Mouse (Mus musculus) megakaryocyte, adult 5-6 weeks (primary cell): ENCODE measurements around the gene Igfbp4. TPM values are rescaled to one million over a fixed set of nuclear protein-coding genes. Genes with fewer than 3 reads are reported as not detected.
A peak's percentile ranks its signal among the peaks of the same experiment; 100 is the strongest.

Experiments used
- ATAC-seq: 2 replicates; pipeline ENCODE4 v1.8.0; 2016; ENCODE audit warnings: mild to moderate bottlenecking, inconsistent platforms; ENCODE audit not compliant: poor library complexity, severe bottlenecking
- total RNA-seq, 2 experiments: library from RNA; stranded (forward) in 1 of 2; stranded (reverse) in 1 of 2; fragments of 153-499, 151-499 nt in 1 of 2; fragments of 221-1000, 200-1000 nt in 1 of 2; gene quantifications; 2 replicates each; pipeline versions ENCODE4 v1.2.3 to v1.2.4; 2015 to 2017

Igfbp4 gene
- total RNA-seq, 2 experiments from 2014 or later, result 17.3 to 31.3 TPM

DNA sequence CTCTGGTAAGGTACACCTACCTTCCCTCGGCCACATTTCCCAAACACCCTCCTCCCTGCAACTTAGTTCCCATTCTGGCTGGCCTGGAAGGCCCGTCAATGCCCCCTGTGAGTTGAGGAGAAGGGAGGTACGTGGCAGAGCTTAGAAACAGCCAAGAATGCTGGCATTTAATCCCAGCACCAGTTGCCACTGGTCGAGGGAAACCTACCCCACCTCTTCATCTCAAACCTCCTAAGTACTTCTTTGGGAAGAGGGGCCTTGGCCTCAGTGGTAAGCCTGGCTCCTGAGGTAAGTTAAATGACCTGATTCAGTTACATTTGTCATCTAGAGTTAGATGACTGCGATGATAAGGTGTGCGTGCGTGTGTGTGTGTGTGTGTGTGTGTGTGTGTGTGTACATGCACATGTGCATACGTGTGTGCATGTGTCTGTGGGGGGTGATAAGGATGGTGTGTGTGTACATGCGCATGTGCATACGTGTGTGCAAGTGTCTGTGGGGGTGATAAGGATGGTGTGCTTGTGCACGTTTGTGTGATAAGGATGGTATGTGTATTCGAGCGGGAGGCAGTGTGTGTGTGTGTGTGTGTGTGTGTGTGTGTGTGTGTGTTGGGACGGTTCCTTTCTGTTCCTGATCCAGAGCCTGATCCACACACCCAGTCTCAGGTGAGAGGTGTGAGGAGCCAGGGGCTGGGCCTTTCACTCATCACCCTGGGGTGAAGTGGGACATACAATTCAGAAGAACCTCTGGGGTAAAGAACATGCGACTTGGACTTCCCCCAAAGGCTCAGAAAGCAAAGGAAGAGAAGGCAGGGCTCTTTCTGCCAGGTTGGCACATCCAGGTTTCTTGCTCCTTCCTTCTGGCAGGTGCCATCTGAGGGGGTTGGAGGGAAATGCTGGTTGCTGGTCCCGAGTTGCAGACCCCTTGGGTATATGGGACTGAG is 1.1 kb downstream of the Igfbp4 start:
- ATAC-seq, result 0 out of 2 replicates have a peak, but pooled peaks have one; percentile 1

DNA sequence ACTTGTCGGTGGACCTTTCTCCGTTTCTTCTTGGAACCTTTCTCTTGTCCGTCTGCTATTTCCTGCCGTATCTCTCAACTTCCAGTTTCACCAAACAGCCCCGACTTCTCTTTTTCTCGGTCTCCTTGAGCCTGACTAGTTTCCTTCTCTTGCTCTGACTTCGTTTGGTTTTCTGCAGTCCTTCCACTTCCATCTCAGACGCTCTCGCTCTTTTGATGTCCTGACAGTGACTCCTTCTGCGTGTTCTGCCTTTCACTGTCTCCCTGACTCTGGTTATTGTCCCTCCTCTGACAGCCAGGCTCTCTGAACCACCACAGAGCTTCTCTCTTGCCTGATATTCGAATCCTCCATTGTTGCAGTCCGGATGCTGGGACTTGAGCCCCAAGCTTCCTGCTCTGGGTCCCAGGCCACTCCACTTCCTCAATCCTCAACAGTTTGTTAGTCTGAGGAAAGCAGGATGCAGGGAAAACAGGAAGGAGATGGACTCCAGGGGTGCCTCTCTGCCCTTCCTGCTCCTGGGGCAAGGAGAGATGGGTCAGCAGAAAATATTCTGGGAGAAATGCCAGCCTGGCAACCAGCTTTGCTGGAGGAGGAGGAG is 1.9 kb downstream of the Igfbp4 start:
- peak; percentile 58 for ATAC-seq

DNA sequence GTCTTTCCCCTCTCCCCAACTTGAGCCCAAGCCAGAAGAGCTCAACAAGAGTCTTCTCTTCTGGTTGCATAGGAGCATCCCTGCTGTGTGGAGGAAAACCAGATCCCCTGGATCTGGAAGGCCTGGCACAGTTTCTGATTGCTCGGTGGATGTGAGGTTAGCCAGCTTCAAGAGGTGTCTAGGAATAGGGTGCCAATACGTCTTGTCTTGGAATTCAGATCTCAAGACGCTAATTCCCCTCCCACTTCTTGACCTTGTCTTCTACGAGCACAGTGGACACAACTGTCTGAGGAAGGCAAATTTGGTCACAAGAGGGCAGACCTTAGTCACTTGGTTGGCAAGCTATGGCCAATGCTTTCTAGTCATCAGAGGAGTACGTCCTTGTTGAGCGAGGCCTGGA is 2.6 kb downstream of the Igfbp4 start:
- no peak for ATAC-seq

DNA sequence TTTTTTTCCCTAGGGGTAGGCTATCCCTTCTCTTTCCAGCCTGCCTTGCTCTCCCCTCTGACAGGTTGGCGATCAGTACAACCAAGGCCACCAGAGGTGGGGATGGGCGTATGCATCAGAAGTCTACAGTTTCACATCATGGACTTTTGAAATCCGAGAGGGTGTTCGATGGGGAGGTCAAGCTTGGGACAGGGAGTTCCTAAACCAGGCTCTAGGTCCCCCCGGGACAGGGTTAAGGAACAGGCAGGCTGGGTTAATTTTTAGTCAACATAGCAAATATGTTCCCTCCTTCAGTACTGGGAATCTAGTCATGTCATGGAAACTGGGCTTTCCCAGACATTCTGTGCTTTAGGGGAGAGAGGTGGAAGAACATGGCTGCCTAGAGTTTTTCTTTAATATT is 3.3 kb downstream of the Igfbp4 start:
- no peak for ATAC-seq

DNA sequence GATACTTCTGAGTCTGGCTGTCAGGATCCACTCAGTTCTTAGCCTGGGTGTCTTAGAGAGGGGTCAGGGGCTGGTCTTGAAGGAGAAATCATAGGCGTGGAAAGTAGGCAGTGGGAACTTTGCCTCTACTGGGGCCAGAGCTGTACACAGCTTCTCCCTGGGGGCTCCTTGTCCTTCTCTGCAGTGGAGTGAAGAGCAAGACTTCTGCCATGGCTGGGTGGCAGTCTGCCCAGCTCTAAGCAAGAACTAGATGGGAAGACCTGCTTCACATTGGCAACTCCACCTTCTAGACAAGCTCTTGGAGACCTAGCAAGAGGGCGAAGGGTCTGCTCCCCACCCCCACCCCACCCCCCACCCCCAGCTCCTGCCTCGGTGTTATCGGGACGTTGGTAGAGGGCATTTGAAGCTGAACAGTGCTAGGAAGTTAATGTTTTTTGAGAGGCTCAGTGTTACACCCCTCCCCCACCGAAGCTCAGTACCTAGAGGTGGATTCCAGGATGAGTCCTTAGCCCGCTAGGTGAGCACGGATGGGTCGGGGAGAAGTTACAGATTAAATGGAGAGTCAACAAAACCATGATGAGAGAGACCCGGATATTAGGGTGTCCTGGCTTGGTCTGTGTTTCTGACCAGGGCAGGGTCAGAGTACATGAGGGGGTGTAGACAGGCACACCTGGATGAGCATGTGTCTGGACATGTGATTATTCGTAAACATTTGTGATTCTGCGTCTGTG is 4.3 kb downstream of the Igfbp4 start:
- no peak for ATAC-seq

DNA sequence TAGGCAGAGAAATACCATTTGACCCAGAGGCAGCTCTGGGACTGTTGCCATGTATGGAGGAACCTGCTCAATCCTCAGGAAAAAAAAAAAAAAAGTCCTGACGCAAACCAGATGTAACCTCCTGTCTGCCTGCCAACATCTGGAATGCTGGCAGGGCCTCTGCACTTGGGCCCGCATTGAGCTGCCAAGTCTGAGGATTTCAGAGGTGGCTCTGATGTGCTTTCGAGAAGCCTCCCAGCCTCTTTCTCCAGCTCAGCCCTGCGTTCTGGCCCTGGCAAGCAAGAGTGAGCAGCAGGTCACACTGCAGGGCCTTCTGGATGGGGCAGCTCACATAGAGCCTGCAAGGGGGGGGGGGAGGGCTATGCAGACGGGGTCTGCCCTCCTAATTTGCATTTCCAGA is 6.1 kb downstream of the Igfbp4 start:
- ATAC-seq, result no peak

- no peak for ATAC-seq
These were observed 6.6 kb downstream of the Igfbp4 start for GRCm38 (mm10) chr11:99047643-99048042.

GRCm38 (mm10) chr11:99055143-99055542 is 14.1 kb downstream of the Igfbp4 start:
- ATAC-seq, result no peak

DNA sequence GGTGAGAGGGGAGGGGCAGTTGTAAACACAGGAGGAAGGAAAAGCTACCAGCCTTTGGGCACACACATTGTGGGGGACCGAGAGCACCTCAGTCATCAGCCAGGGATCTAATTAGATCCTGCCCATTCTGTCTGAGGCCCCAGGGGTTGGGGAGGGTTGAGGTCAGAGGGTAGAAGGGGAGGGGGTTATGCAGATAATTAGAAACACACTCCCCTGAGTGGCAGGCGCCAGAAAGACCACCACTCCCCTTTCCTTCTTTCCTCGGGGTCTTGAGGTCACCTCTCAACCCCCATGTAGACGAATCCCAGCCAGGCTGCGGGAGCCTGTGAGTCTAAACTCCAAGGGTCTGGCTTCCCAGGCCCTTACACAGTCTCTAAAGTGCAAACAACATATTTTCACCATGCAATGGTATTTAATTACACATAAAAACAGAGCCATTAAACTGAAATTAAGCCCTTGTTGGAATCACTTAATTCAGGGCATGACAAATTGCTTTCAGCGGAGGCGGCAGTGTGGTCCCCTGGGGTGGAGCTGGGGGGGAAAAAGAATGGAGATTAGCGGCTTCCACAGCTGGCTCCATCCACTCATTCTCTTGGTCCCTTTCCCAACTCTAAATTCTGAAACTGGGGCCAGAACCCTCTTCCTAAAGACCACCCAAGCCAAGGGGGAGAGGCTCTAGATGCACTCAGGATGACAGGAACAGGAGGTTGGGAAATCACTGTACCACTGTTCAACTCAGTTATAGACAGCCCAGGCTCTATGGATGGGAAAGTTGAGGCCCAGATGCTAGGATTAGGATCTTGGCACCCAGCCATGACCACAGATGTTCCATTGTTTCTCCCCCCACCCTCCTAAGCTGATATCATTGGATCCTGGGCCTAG is 14.8 kb downstream of the Igfbp4 start:
- ATAC-seq, result no peak

DNA sequence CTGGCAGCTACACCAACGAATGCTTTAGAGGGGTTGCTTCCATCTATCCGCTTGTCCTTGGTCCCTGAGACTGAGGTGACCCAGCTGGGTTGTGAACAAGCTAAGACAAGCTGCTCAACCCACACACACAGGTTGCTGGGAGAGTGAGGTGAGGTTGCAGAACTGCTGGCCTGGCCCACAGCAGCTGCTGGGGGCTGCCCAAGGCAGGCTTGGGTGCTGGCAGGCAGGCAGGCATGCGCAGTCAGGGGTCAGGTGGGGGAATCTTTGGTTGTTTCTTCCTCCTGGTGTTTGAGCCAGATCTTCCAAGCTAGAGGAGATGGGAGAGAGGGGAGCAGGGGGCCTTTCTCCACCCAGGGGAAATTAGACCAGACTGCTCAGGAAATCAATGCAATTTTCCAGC is 19.4 kb downstream of the Igfbp4 start:
- no peak for ATAC-seq

- ATAC-seq, result no peak
These were observed 21.6 kb downstream of the Igfbp4 start for GRCm38 (mm10) chr11:99062661-99063060.

- ATAC-seq, result no peak
These were observed 22.5 kb downstream of the Igfbp4 start for GRCm38 (mm10) chr11:99063406-99064131.

DNA sequence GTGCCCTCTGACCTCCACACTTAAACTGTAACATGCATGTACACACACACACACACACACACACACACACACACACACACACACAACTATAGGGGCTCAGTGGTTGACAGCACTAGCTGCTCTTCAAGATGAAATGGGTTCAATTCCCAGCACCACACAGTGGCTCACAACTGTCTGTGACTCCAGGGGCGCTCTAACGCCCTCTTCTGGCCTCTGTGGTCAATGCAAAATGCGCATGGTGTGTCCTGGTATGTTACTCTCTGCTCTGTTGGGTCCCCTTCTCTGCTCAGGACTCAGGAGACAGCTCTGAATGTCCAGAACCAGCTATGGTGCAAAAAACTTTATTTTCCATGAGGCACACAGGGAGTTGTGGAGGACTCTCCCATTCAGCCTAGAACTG is 24.3 kb downstream of the Igfbp4 start:
- ATAC-seq, result no peak

DNA sequence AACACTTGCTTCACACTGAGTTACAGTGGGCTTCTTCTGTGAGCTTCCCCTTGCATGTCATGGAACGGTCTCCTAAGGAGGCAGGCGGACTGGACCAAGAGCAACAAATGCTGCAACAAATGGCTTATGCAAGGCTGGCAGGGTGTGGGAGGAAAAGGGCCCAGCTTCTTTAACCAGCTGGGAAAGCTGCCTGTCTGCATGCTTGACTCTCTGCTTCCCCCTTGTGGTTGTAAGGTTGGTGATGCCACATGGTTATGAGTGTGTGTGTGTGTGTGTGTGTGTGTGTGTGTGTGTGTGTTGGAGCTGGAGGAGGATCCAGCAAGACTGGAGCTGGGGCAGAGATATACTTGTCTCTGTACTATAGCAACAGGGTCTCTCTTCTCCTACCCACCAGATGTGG is 24.9 kb downstream of the Igfbp4 start:
- ATAC-seq, result peak; percentile 90

- ATAC-seq, result no peak
These were observed 26.5 kb downstream of the Igfbp4 start for GRCm38 (mm10) chr11:99067591-99067990.

- peak; percentile 60 for ATAC-seq
These were observed 27.4 kb downstream of the Igfbp4 start for GRCm38 (mm10) chr11:99068455-99068854.

- no peak for ATAC-seq
These were observed 30.8 kb downstream of the Igfbp4 start for GRCm38 (mm10) chr11:99071866-99072265.

DNA sequence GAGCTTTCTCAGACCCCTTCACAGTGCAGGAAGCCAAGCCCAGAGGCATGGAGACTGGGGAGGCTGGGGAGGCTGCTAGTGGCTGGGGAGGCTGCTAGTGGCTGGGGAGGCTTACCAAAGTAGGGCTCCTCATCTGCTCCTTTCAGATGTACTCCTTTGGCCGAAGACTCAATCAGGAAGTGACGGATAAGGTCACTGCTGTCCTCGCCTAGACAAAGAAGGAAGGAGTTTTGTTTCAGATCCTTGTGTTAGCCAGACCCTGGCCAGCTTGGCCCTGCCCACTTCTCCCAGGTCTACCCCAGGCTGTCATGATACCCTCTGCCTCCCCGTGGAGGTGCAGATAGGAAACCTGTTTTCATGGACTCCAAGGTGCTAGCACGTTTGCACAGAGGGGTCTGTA is 32.7 kb downstream of the Igfbp4 start:
- peak; percentile 86 for ATAC-seq

DNA sequence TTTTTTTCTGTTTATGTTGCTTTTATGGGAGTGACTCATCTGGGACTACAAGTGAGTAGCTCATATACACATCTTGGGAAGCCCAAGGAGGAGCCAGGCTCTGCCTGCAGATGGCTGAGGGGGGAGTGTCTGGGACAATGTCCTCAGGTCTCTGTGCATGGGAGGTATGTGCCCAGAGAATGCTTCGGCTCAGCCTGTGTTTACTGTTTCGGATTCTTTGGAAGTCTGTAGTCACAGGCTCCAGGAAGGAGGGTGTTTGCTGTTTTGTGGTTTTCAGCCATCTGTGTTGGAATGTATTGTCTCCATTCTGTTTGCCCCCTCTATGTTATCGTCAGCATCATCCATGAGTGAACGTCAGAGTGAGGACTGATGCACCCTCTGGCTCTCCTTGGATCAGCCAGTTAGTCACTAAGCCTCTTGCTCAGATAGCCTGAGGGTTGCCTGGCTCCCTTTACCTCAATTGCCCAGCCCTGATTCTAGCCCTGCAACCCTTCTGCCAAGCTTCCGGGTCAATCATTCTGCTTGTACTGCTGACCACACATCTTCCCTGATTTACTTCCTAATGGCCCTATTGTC is 35.8 kb downstream of the Igfbp4 start:
- no peak for ATAC-seq

GRCm38 (mm10) chr11:99077869-99078268 is 36.8 kb downstream of the Igfbp4 start:
- no peak for ATAC-seq
